Mouse (Mus musculus) urinary bladder, postnatal 10 days (tissue): Measurements from ENCODE around the gene Acadvl.

Experiments
- DNase-seq: peaks from one replicate; pipeline ENCODE4 v3.0.0; 2022; ENCODE audit warnings: low spot score

Gene Acadvl

GRCm38 (mm10) chr11:70014880-70015558, at the start of gene Acadvl:
Acadvl (minus strand) TSS chr11:70015411.
- peak; percentile 63 for DNase-seq

- no peak for DNase-seq
Observed at GRCm38 (mm10) chr11:70063053-70063452, 47.8 kb upstream of the Acadvl start.

- no peak for DNase-seq
Observed at GRCm38 (mm10) chr11:70059930-70060329, 44.7 kb upstream of the Acadvl start.

- DNase-seq, result no peak
Observed at GRCm38 (mm10) chr11:70057805-70058204, 42.6 kb upstream of the Acadvl start.

GRCm38 (mm10) chr11:70055618-70056214, 40.5 kb upstream of the Acadvl start:
- DNase-seq, result no peak

- DNase-seq, result no peak
Observed at GRCm38 (mm10) chr11:70053898-70054570, 38.8 kb upstream of the Acadvl start, which contains the start of gene Asgr1. Asgr1 (plus strand) TSS chr11:70054085.

GRCm38 (mm10) chr11:70053156-70053555, 37.9 kb upstream of the Acadvl start:
- no peak for DNase-seq

- no peak for DNase-seq
Observed at GRCm38 (mm10) chr11:70049816-70050215, 34.6 kb upstream of the Acadvl start.

GRCm38 (mm10) chr11:70049366-70049765, 34.2 kb upstream of the Acadvl start:
- DNase-seq, result no peak

GRCm38 (mm10) chr11:70045435-70045834, 30.2 kb upstream of the Acadvl start:
- DNase-seq, result no peak

- DNase-seq, result no peak
Observed at GRCm38 (mm10) chr11:70043665-70044064, 28.5 kb upstream of the Acadvl start.

- no peak for DNase-seq
Observed at GRCm38 (mm10) chr11:70042309-70043085, 27.3 kb upstream of the Acadvl start.

GRCm38 (mm10) chr11:70040184-70040583, 25.0 kb upstream of the Acadvl start:
- no peak for DNase-seq

GRCm38 (mm10) chr11:70039631-70040030, 24.4 kb upstream of the Acadvl start:
- no peak for DNase-seq

- DNase-seq, result no peak
Observed at GRCm38 (mm10) chr11:70038174-70038573, 23.0 kb upstream of the Acadvl start.

GRCm38 (mm10) chr11:70031321-70031670, 16.1 kb upstream of the Acadvl start:
- no peak for DNase-seq

- no peak for DNase-seq
Observed at GRCm38 (mm10) chr11:70030651-70031320, 15.6 kb upstream of the Acadvl start.

GRCm38 (mm10) chr11:70029829-70030550, 14.8 kb upstream of the Acadvl start:
- DNase-seq, result no peak

- no peak for DNase-seq
Observed at GRCm38 (mm10) chr11:70029130-70029801, 14.1 kb upstream of the Acadvl start.

GRCm38 (mm10) chr11:70028401-70029129, 13.4 kb upstream of the Acadvl start:
- no peak for DNase-seq
